Mouse (Mus musculus) liver, embryonic 11.5 days (tissue): Measurements from ENCODE around the gene Stard3nl. TPM values are rescaled to one million over a fixed set of nuclear protein-coding genes. Genes with fewer than 3 reads are reported as not detected.

Experiments used
- ATAC-seq: fragments of 200-750 bp; cut with Nextera tagmentation; replicated peaks from 2 replicates; pipeline ENCODE4 v1.8.0; 2017; ENCODE audit warnings: moderate number of reproducible peaks, mild to moderate bottlenecking, moderate TSS enrichment, moderate library complexity; ENCODE audit not compliant: low FRiP score
- DNase-seq: peaks from one replicate; pipeline ENCODE4 v3.0.0-alpha.2; 2017; ENCODE audit warnings: low spot score
- H3K27ac ChIP-seq: fragments of 300-500 bp; sonication (generic); 2 replicates; pipeline ENCODE4 v1.5.1; 2014; ENCODE audit warnings: mild to moderate bottlenecking, low read depth, low read length, control low read depth
- H3K27me3 ChIP-seq: fragments of 300-500 bp; sonication (generic); replicated peaks from 2 replicates; pipeline ENCODE4 v1.6.1; 2014; ENCODE audit warnings: low read length, mixed read lengths; ENCODE audit not compliant: control insufficient read depth, insufficient read depth
- H3K36me3 ChIP-seq: fragments of 300-500 bp; sonication (generic); 2 replicates; pipeline ENCODE4 v1.6.1; 2014; ENCODE audit warnings: mild to moderate bottlenecking, low read length, moderate library complexity, mixed read lengths; ENCODE audit not compliant: control insufficient read depth, insufficient read depth
- H3K4me1 ChIP-seq: fragments of 300-500 bp; sonication (generic); replicated peaks from 2 replicates; pipeline ENCODE4 v1.6.1; 2014; ENCODE audit warnings: low read length, mixed read lengths; ENCODE audit not compliant: control insufficient read depth, insufficient read depth
- H3K4me2 ChIP-seq: fragments of 300-500 bp; sonication (generic); 2 replicates; pipeline ENCODE4 v1.6.1; 2014; ENCODE audit warnings: mild to moderate bottlenecking, control low read depth, moderate library complexity
- H3K4me3 ChIP-seq: fragments of 300-500 bp; sonication (generic); 2 replicates; pipeline ENCODE4 v1.5.1; 2014; ENCODE audit warnings: low read depth, low read length, control low read depth
- H3K9ac ChIP-seq: fragments of 300-500 bp; sonication (generic); 2 replicates; pipeline ENCODE4 v1.6.1; 2014; ENCODE audit warnings: low read depth, low read length, control low read depth
- H3K9me3 ChIP-seq: fragments of 300-500 bp; sonication (generic); 2 replicates; pipeline ENCODE4 v1.6.1; 2016; ENCODE audit warnings: low read length, inconsistent platforms, mixed read lengths; ENCODE audit not compliant: control insufficient read depth
- WGBS: fragments of 180-500 bp; shearing (Covaris S2); extraction: QIAGEN DNeasy Blood & Tissue Kit; methylation state at CpG from one replicate; pipeline ENCODE4 v1.1.7; 2014; 5-methylcytosine and 5-hydroxymethylcytosine counted together
- polyA plus RNA-seq: library from polyadenylated mRNA; unstranded; fragments of >200 nt; fragmentation: Nextera tagmentation; extraction: Ambion mirVana; gene quantifications from 2 replicates; pipeline ENCODE4 v1.2.1, GENCODE M21; 2014

Gene Stard3nl
- polyA plus RNA-seq, 1 experiment from 2014 or later, result 53.7 TPM

DNA sequence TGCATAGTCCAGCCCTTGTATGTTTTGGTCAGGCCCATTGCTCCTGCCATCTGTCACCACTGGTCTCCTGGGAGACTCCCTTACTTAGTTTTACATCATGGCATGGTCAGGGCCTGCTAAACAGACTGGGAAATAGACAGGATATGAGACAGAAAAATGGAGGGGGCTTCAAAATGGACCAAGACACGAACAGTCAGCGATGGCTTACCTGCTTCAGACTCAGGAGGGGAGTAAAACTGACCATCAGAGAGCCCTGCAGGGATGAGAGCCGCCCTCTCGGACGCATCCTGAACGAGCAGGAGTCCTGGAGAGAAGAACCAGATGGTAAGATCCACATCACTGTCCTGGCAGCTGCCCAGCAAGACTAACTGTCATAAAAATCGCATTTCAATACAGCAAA is 28.1 kb downstream of the Stard3nl start:
- DNase-seq, result no peak
- Histone ChIP-seq H3K4me1 (no peaks in the 10 kb centered on the region), H3K4me3 (no peak overlapping the region), H3K27ac (no peak overlapping the region), H3K27me3 (no peaks in the 10 kb centered on the region), H3K9ac (no peak overlapping the region), H3K36me3 (no peaks in the 10 kb centered on the region), H3K9me3 (no peaks in the 10 kb centered on the region), H3K4me2 (no peak overlapping the region)
- no peak for ATAC-seq
- whole genome bisulfite sequencing, result 88% methylated on average over 7 of the region's 7 CpGs

DNA sequence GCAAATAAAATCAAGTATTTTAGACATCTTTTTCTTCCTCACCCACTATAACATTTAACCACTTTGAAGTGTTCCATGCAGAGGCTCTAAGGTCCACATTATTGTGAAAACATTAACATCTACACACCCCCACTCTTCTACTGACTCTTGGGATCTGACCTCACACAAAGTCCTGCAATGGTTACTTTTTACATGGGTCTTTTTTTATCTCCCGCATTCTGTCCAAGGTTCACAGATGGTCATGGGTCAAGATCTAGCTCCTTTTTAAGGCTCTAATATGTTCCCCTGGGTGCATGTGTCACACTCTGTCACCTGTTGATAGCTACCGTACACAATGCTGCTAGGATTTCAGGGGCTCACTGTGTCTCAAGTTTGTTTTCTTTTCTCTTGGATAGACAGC is 28.7 kb downstream of the Stard3nl start:
- no peak overlapping the region for H3K4me2 ChIP-seq
- no peaks in the 10 kb centered on the region for H3K36me3 ChIP-seq
- no peaks in the 10 kb centered on the region for H3K4me1 ChIP-seq
- H3K4me3 ChIP-seq, result no peak overlapping the region
- DNase-seq (no peak), ATAC-seq (no peak)
- H3K9ac ChIP-seq, result no peak overlapping the region
- 76% methylated on average over 2 of the region's 2 CpGs for WGBS
- no peaks in the 10 kb centered on the region for H3K27me3 ChIP-seq
- no peak overlapping the region for H3K27ac ChIP-seq
- H3K9me3 ChIP-seq, result no peaks in the 10 kb centered on the region

- no peak overlapping the region for H3K4me3 ChIP-seq
- no peaks in the 10 kb centered on the region for H3K36me3 ChIP-seq
- ATAC-seq, result peak; percentile 59
- no peaks in the 10 kb centered on the region for H3K9me3 ChIP-seq
- no peak overlapping the region for H3K4me2 ChIP-seq
- no peaks in the 10 kb centered on the region for H3K27me3 ChIP-seq
- 30% methylated on average over 4 of the region's 4 CpGs for WGBS
- H3K9ac ChIP-seq, result no peak overlapping the region
- DNase-seq, result no peak
- no peak overlapping the region for H3K27ac ChIP-seq
- no peaks in the 10 kb centered on the region for H3K4me1 ChIP-seq
Measured at GRCm38 (mm10) chr13:19365596-19365995, 30.0 kb downstream of the Stard3nl start.

DNA sequence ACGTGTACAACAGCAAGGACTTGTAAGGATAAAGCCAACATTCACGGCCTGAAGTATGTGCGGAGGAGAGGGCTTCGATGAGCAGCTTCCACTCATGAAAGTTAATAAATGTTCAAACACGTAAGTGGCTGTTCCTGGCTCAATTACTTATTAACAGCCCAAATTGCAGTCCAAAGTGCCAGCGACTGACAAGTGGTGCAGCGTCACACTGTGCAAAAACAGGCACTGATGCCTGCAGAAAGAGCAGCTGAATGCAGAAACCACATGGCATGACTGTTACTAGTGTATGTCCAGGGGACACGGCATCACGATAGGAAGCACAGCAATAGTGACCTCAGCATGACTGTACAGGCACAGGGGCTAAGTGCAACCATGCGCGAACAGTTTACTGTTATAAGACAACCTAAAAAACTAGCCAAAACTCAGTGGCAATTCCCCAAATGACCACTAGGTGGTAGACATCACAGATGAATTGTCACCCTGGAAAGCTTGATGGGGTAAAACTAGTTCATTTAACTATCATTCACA is 31.3 kb downstream of the Stard3nl start:
- Histone ChIP-seq H3K9ac (no peak overlapping the region), H3K27ac (no peak overlapping the region), H3K4me3 (no peak overlapping the region), H3K9me3 (no peaks in the 10 kb centered on the region), H3K36me3 (no peaks in the 10 kb centered on the region), H3K4me2 (no peak overlapping the region), H3K4me1 (no peaks in the 10 kb centered on the region), H3K27me3 (no peaks in the 10 kb centered on the region)
- DNase-seq (no peak), ATAC-seq (0 out of 2 replicates have a peak, but pooled peaks have one; percentile 25)
- WGBS, result 81% methylated on average over 11 of the region's 11 CpGs

- ATAC-seq (no peak), DNase-seq (no peak)
- no peaks in the 10 kb centered on the region for H3K27me3 ChIP-seq
- H3K4me1 ChIP-seq, result no peaks in the 10 kb centered on the region
- no peak overlapping the region for H3K4me3 ChIP-seq
- WGBS, result 80% methylated on average over 6 of the region's 6 CpGs
- no peak overlapping the region for H3K9ac ChIP-seq
- H3K27ac ChIP-seq, result no peak overlapping the region
- no peaks in the 10 kb centered on the region for H3K36me3 ChIP-seq
- no peaks in the 10 kb centered on the region for H3K9me3 ChIP-seq
- no peak overlapping the region for H3K4me2 ChIP-seq
Measured at GRCm38 (mm10) chr13:19362358-19362757, 33.2 kb downstream of the Stard3nl start.

- H3K9ac ChIP-seq, result no peak overlapping the region
- H3K4me1 ChIP-seq, result no peaks in the 10 kb centered on the region
- no peaks in the 10 kb centered on the region for H3K27me3 ChIP-seq
- WGBS, result 81% methylated on average over 5 of the region's 5 CpGs
- H3K9me3 ChIP-seq, result no peaks in the 10 kb centered on the region
- H3K4me3 ChIP-seq, result no peak overlapping the region
- no peak overlapping the region for H3K4me2 ChIP-seq
- DNase-seq, result no peak
- no peaks in the 10 kb centered on the region; the same call in 1 of the 2 replicates for H3K36me3 ChIP-seq
- no peak for ATAC-seq
- no peak overlapping the region for H3K27ac ChIP-seq
Measured at GRCm38 (mm10) chr13:19358027-19358426, 37.6 kb downstream of the Stard3nl start.

DNA sequence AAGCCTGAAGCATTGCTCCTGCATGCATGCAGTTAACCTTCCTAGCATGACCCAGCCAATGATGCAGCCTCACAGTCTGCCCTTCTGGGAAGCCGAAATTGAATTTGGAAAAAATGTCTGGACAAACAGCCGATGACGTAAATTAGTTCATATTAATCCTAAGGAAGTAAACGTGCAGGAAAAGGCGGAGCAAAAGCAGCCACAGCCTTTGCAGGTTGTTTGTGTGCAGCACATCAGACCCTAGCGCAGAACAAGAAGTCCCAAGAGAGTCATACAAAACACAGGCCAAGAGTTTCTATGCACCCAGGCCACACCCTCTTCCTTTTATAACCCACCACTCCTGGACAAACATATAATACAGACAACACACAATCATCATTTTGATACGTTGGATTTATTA is 38.3 kb downstream of the Stard3nl start:
- H3K36me3 ChIP-seq, result no peaks in the 10 kb centered on the region; the same call in 1 of the 2 replicates
- no peaks in the 10 kb centered on the region for H3K9me3 ChIP-seq
- H3K27me3 ChIP-seq, result no peaks in the 10 kb centered on the region
- no peak overlapping the region for H3K4me2 ChIP-seq
- no peak overlapping the region for H3K9ac ChIP-seq
- 87% methylated on average over 7 of the region's 7 CpGs for WGBS
- H3K27ac ChIP-seq, result no peak overlapping the region
- no peak overlapping the region for H3K4me3 ChIP-seq
- DNase-seq (no peak), ATAC-seq (no peak)
- H3K4me1 ChIP-seq, result no peaks in the 10 kb centered on the region

GRCm38 (mm10) chr13:19356720-19357119 is 38.9 kb downstream of the Stard3nl start:
- no peak overlapping the region for H3K27ac ChIP-seq
- no peaks in the 10 kb centered on the region for H3K4me1 ChIP-seq
- H3K4me2 ChIP-seq, result no peak overlapping the region
- DNase-seq (no peak), ATAC-seq (no peak)
- H3K9me3 ChIP-seq, result no peaks in the 10 kb centered on the region
- no peaks in the 10 kb centered on the region for H3K27me3 ChIP-seq
- H3K9ac ChIP-seq, result no peak overlapping the region
- 74% methylated on average over 5 of the region's 5 CpGs for WGBS
- H3K36me3 ChIP-seq, result no peaks in the 10 kb centered on the region; the same call in 1 of the 2 replicates
- H3K4me3 ChIP-seq, result no peak overlapping the region

- H3K9ac ChIP-seq, result no peak overlapping the region
- no peaks in the 10 kb centered on the region; the same call in 1 of the 2 replicates for H3K36me3 ChIP-seq
- H3K27me3 ChIP-seq, result no peaks in the 10 kb centered on the region
- 74% methylated on average over 7 of the region's 7 CpGs for WGBS
- no peak for ATAC-seq
- no peak overlapping the region for H3K4me2 ChIP-seq
- DNase-seq, result no peak
- no peak overlapping the region for H3K27ac ChIP-seq
- no peaks in the 10 kb centered on the region for H3K4me1 ChIP-seq
- H3K4me3 ChIP-seq, result no peak overlapping the region
- H3K9me3 ChIP-seq, result no peaks in the 10 kb centered on the region
Measured at GRCm38 (mm10) chr13:19356120-19356519, 39.5 kb downstream of the Stard3nl start.
